Mouse (Mus musculus) CD4-positive, CD25-positive, alpha-beta regulatory T cell, adult 9 weeks (primary cell): ENCODE data around the gene Fam185a. TPM values are rescaled to one million over a fixed set of nuclear protein-coding genes. Genes with fewer than 3 reads are reported as not detected.

Source experiments
- polyA plus RNA-seq: library from polyadenylated mRNA; unstranded; fragments of 100-300 nt; shearing (Covaris generic); gene quantifications from one replicate; pipeline ENCODE4 v1.2.1, GENCODE M21; 2017

Fam185a gene
- polyA plus RNA-seq, result 2.0 TPM

GRCm38 (mm10) chr5:21424614-21425602 is at the start of gene Fam185a, which contains the start of gene Ccdc146:
Gene Fam185a, plus strand, starts transcription at chr5:21424958.
Gene Ccdc146, minus strand, starts transcription at chr5:21424677.

Other genes starting within 250 kb of the Fam185a start
- 45.1 TPM for gene Gsap, start 238.7 kb upstream of the Fam185a start, polyA plus RNA-seq
- 28.7 TPM for gene Fgl2, start 52.3 kb upstream of the Fam185a start, polyA plus RNA-seq
- gene Ccdc146, start 281 bp upstream of the Fam185a start, polyA plus RNA-seq, result 0.21 TPM
- gene Lrrc17, start 118.6 kb downstream of the Fam185a start, polyA plus RNA-seq, result not detected
- gene Fbxl13, start 220.7 kb downstream of the Fam185a start, polyA plus RNA-seq, result not detected
- gene Armc10, start 220.9 kb downstream of the Fam185a start, polyA plus RNA-seq, result 22.9 TPM